Mouse (Mus musculus) adrenal gland, postnatal 36 days (tissue): ENCODE results near the gene Klhl18. TPM values are rescaled to one million over a fixed set of nuclear protein-coding genes. Genes with fewer than 3 reads are reported as not detected.

Experiments used
- DNase-seq, 2 experiments: peaks; one replicate each; pipeline ENCODE4 v3.0.0; 2021; ENCODE audit warnings: mixed read lengths in 1 of 2
- long read RNA-seq, 2 experiments: library from polyadenylated mRNA; stranded (forward); transcript quantifications; one replicate each; pipeline ENCODE4 v2.0.0; 2021; ENCODE audit warnings: borderline sequencing depth in 2 of 2
- total RNA-seq, 2 experiments: library from RNA; stranded (reverse); gene quantifications; 2 replicates each; pipeline ENCODE4 v1.2.3; 2021

The Klhl18 gene
- total RNA-seq = 10 to 100 TPM in 1 of 2 experiments, 1 to 10 TPM in 1; 9.9 to 13.0 TPM
- long read RNA-seq, experiment 1, partial matches to known transcripts = 0 of 4 reads
- long read RNA-seq, experiment 1, other reads (novel, unspliced or antisense) = 4 of 4 reads
- long read RNA-seq, experiment 2, full-length matches to known transcripts = 1 of 1 reads
- long read RNA-seq, experiment 2, partial matches to known transcripts = 0 of 1 reads
- long read RNA-seq, experiment 2, other reads (novel, unspliced or antisense) = 0 of 1 reads

GRCm38 (mm10) chr9:110476124-110477091, at the start of gene Klhl18, which contains the start of gene Kif9:
TSS of gene Klhl18 (minus strand) at chr9:110476694.
TSS of gene Kif9 (plus strand) at chr9:110476958.
- DNase-seq = peak; percentile 98

- DNase-seq = no peak
These were observed 49.2 kb upstream of the Klhl18 start for GRCm38 (mm10) chr9:110525737-110526136.

- DNase-seq = peak in 1 of 2 experiments; percentile 2
These were observed 14.4 kb upstream of the Klhl18 start for GRCm38 (mm10) chr9:110490913-110491312.

- no peak for DNase-seq
These were observed 12.3 kb upstream of the Klhl18 start for GRCm38 (mm10) chr9:110488841-110489240.

- DNase-seq = no peak
These were observed 2.1 kb upstream of the Klhl18 start for GRCm38 (mm10) chr9:110478639-110479038.

GRCm38 (mm10) chr9:110477951-110478350, 1.5 kb upstream of the Klhl18 start:
- no peak for DNase-seq

- DNase-seq = peak in 1 of 2 experiments; percentile 10
These were observed 10.3 kb downstream of the Klhl18 start for GRCm38 (mm10) chr9:110466179-110466578.

- DNase-seq = no peak
These were observed 11.2 kb downstream of the Klhl18 start for GRCm38 (mm10) chr9:110465336-110465735.

- no peak for DNase-seq
These were observed 12.4 kb downstream of the Klhl18 start for GRCm38 (mm10) chr9:110463983-110464591.

- DNase-seq = no peak
These were observed 14.2 kb downstream of the Klhl18 start for GRCm38 (mm10) chr9:110462321-110462720.

- no peak for DNase-seq
These were observed 15.3 kb downstream of the Klhl18 start for GRCm38 (mm10) chr9:110460884-110461815.

GRCm38 (mm10) chr9:110459145-110459727, 17.3 kb downstream of the Klhl18 start:
- DNase-seq = no peak

- DNase-seq = no peak
These were observed 18.6 kb downstream of the Klhl18 start for GRCm38 (mm10) chr9:110457926-110458325.

GRCm38 (mm10) chr9:110452523-110452922, 24.0 kb downstream of the Klhl18 start:
- DNase-seq = no peak

- peak; percentile 64 to 79 for DNase-seq
These were observed 27.5 kb downstream of the Klhl18 start for GRCm38 (mm10) chr9:110448857-110449617.

- no peak for DNase-seq
These were observed 28.1 kb downstream of the Klhl18 start for GRCm38 (mm10) chr9:110448356-110448755.

- no peak for DNase-seq
These were observed 35.9 kb downstream of the Klhl18 start for GRCm38 (mm10) chr9:110440559-110440958.

- no peak for DNase-seq
These were observed 36.4 kb downstream of the Klhl18 start for GRCm38 (mm10) chr9:110440049-110440448.

- no peak for DNase-seq
These were observed 40.5 kb downstream of the Klhl18 start for GRCm38 (mm10) chr9:110436041-110436440.

- DNase-seq = no peak
These were observed 43.4 kb downstream of the Klhl18 start for GRCm38 (mm10) chr9:110433045-110433444.
